Mouse (Mus musculus): Measurements from ENCODE around the gene Slc46a1.
A peak's percentile ranks its signal among the peaks of the same experiment; 100 is the strongest.

DNA sequence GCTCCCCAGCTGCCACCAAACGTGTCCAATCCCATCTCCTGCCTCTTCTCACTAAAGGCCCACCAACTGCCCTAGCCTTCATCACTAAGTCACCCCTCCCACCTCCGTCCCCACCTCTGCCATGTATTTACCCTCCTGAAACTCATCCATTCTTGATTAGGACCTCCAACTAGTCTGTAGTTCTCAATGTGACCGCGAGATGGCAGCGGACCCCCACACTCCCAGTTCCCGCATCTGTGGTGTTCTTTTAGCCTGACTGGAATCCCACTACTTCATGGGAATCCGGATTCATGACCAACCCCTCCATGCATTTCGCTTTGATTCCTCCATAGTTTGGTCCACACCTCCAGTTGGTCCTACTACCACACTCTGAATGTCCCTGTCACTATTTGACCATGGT, 22.7 kb downstream of the Slc46a1 start:
- peak; percentile 90 for TF ChIP-seq CTCF (IDR thresholded peaks at IDR 0.05; ENCODE audit: low read depth)
- TF ChIP-seq EP300 (IDR thresholded peaks at IDR 0.05; ENCODE audit: low read depth), result no peak
